Mouse (Mus musculus) lung, adult 2 months (tissue): ENCODE measurements at regions not wholly inside any gene's neighbourhood (a gene's known extent, or its start where the extent isn't known, plus 50 kb on each side); places are given as distances from the start of the nearest gene placed in this dataset.

ENCODE experiments used
- CTCF ChIP-seq: fragments of 200-500 bp; IDR thresholded peaks from 2 replicates; pipeline ENCODE4 v1.5.1; 2011; ENCODE audit warnings: mild to moderate bottlenecking, low read length, control low read depth; ENCODE audit not compliant: insufficient read depth
- POLR2A ChIP-seq: fragments of 200-500 bp; IDR thresholded peaks from 2 replicates; pipeline ENCODE4 v1.6.1; 2011; ENCODE audit warnings: low read depth, mild to moderate bottlenecking, control low read depth, low read length, borderline replicate concordance; ENCODE audit errors: extremely low read depth

DNA sequence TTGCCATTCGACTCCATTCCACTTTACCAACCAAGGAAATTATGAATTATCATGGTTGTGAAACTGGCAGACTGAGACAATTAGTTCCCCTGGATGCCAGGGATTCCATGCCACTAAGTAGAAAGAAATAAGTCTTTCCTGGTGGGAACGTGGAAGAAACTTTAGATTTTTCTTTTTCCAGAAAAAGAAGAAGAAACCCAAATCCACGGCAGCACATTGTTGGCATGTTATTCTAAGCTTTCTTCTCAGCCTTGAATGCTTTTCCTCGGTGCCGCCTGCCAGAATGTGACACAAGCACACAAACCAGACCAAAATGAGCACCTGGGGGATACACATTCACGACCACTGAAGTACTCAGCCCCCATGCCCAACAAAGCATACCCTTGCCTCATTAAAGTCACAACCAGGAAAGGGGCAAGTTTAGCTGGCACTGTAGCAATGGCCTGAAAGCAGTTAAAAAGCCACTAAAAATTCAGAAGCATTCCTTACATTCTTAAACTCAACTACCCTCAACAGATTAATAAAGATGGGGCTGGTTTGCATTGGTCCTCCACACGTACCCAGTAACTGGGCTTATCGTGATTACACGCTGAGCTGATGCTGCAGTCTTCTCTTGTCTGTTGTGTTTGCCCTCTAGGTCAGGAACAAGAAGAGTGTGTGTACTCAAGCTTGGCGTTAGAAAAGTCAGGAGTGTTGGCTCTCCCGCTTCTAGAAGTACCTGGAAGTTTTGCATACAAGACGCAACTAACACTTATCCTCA, 266.4 kb downstream of the Gja1 start:
- TF ChIP-seq POLR2A (no peak), CTCF (no peak)
